Mouse (Mus musculus): ENCODE measurements around the gene Ly6g5c.

- TF ChIP-seq REST (IDR thresholded peaks at IDR 0.05; ENCODE audit: insufficient read depth, insufficient read length) (no peak), TCF12 (IDR thresholded peaks at IDR 0.05; ENCODE audit: insufficient read depth, poor library complexity, severe bottlenecking) (no peak), CEBPB (IDR thresholded peaks at IDR 0.05; ENCODE audit: insufficient read depth, poor library complexity, severe bottlenecking) (no peak), POLR2A (IDR thresholded peaks at IDR 0.05; ENCODE audit: insufficient read length, low read depth) (no peak)
These were observed 47.4 kb downstream of the Ly6g5c start for GRCm38 (mm10) chr17:35155451-35155850.

Data from myocyte (in vitro differentiated cells).